ENCODE assay signal across 8 mouse cellular contexts in the genomic region with DNA sequence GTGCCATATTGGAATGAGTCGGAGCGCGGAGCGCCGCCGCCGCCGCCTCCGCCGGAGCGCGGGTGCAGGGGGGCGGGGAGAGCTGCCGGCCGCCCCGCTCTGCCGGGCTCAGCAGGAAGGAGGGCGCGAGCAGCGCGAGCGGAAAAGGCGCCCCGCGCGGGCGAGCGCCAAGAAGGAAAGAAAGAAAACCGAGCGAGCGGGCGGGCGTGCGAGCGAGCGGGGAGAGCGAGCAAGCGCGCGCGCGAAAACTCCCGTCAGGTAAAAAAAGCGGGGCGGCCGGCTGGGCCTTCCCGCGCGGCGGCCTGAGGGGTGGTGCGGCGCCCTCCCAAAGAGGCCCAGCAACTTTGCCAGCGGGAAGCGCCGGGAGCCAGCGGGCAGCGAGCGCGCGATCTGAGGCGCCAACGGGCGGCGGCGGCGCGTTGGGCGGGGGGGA. TPM values are rescaled to one million over a fixed set of nuclear protein-coding genes. Genes with fewer than 3 reads are reported as not detected.
DNase-seq lines count a peak whose midpoint lies in the region; ATAC-seq and TF ChIP-seq lines count a peak whose summit lies in the region.

No protein-coding gene starts in this region.

- H3K4me2 ChIP-seq in hindbrain, postnatal 0 days (ENCODE audit: low read depth, low read length): peak overlapping the region; percentile 76

- DNase-seq in cerebellum, adult 8-10 months: no peak
- peak; percentile 32 to 81 for DNase-seq in cerebellum, postnatal 4 days (ENCODE audit: low spot score in 2 of 2)
- DNase-seq in gastrocnemius, postnatal 14 days: peak; percentile 83
- peak; percentile 93 for DNase-seq in hindbrain, postnatal 0 days (ENCODE audit: low spot score)
- DNase-seq in left cerebral cortex, postnatal 25 days (ENCODE audit: low spot score in 2 of 2): peak; percentile 79 to 82
- peak; percentile 86 for DNase-seq in right cerebral cortex, postnatal 25 days

- peak overlapping the region; percentile 89 for H3K9ac ChIP-seq in hindbrain, postnatal 0 days (replicated peaks; ENCODE audit: low read length)

- no peaks in the 10 kb centered on the region for H3K4me1 ChIP-seq in hindbrain, postnatal 0 days (ENCODE audit: insufficient read depth, low read length)

- TF ChIP-seq CTCF in hindbrain, postnatal 0 days (IDR thresholded peaks at IDR 0.05; ENCODE audit: low read depth): no peak

- H3K27ac ChIP-seq in hindbrain, postnatal 0 days: peak overlapping the region; percentile 85

- no peaks in the 10 kb centered on the region for H3K9me3 ChIP-seq in hindbrain, postnatal 0 days (ENCODE audit: low read length)

- under 1% methylated on average over 59 of the region's 68 CpGs for WGBS in hindbrain, postnatal 0 days

- peak; percentile 59 for ATAC-seq in cerebellum, adult (ENCODE audit: insufficient number of reproducible peaks, low FRiP score, low TSS enrichment)
- peak; percentile 88 for ATAC-seq in hindbrain, postnatal 0 days
- ATAC-seq in megakaryocyte progenitor cell, adult 5-6 weeks (replicated peaks; ENCODE audit: poor library complexity): peak; percentile 40

- no peaks in the 10 kb centered on the region for H3K27me3 ChIP-seq in hindbrain, postnatal 0 days (ENCODE audit: insufficient read depth, low read length)

- H3K4me3 ChIP-seq in hindbrain, postnatal 0 days (ENCODE audit: low read length): peak overlapping the region; percentile 95

- no peaks in the 10 kb centered on the region for H3K36me3 ChIP-seq in hindbrain, postnatal 0 days (ENCODE audit: insufficient read depth, low read length)

- intact Hi-C loops in gastrocnemius, postnatal 14 days (cut with DNase I; ENCODE audit: low total_unique reads): no loop called here
- intact Hi-C loops in left cerebral cortex, postnatal 25 days (cut with DNase I): no loop called here

RNA-seq across cellular contexts. Expression of a gene that starts 1.0 kb away (rescaled TPM):
- 1 to 10 TPM; 7.4 to 7.9 TPM for total RNA-seq in gastrocnemius, postnatal 14 days (2021)
- total RNA-seq in hindbrain, postnatal 0 days (2014; rRNA removed): 5.8 and 9.7 TPM in 2 replicates
- 13.3 and 13.4 TPM in 2 replicates for polyA plus RNA-seq in hindbrain, postnatal 0 days (2015; fragmentation: Nextera tagmentation; extraction: Ambion mirVana)
- 10 to 100 TPM; 33.1 to 34.9 TPM for total RNA-seq in left cerebral cortex, postnatal 25 days (2021)
- total RNA-seq in megakaryocyte progenitor cell, adult 5-6 weeks (2015): 11.1 and 12.1 TPM in 2 replicates
- total RNA-seq in megakaryocyte progenitor cell, adult 5-6 weeks (2017): 6.9 and 9.6 TPM in 2 replicates
